Mouse (Mus musculus) lung, adult 18-20 months (tissue): ENCODE data around the gene Cst3.

Experiments used
- DNase-seq, 2 experiments: peaks; one replicate each; pipeline ENCODE4 v3.0.0; 2022; ENCODE audit warnings: mixed read lengths in 2 of 2

Gene Cst3

GRCm38 (mm10) chr2:148856630-148857400 lies 18.7 kb downstream of the Cst3 start:
- no peak for DNase-seq

GRCm38 (mm10) chr2:148851116-148851906 lies 24.2 kb downstream of the Cst3 start:
- peak; percentile 79 to 83 for DNase-seq

GRCm38 (mm10) chr2:148839224-148839623 lies 36.3 kb downstream of the Cst3 start:
- DNase-seq: peak in 1 of 2 experiments; percentile 19

GRCm38 (mm10) chr2:148838075-148838777 lies 37.3 kb downstream of the Cst3 start:
- peak in 1 of 2 experiments; percentile 36 for DNase-seq

GRCm38 (mm10) chr2:148834912-148835311 lies 40.6 kb downstream of the Cst3 start, which contains the start of gene Cst9:
TSS of gene Cst9 (plus strand) at chr2:148835147.
- no peak for DNase-seq

GRCm38 (mm10) chr2:148825986-148826385 lies 49.5 kb downstream of the Cst3 start:
- DNase-seq: no peak
